12 mouse cellular contexts compared by ENCODE assay signal in the genomic region with DNA sequence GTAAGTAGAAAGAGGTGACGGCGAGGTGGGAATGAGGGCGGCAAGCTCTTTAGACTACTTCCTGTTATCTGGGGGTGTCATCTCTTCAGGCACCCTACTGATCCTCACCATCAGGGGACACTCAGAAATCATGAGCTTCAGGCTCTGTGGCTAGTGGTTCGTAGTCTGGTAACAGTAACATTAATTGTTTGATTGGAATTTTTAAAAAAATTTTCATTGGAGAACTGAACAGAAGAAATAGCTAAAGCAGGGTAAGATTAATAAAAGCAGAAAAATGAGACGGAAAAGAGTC. TPM values are rescaled to one million over a fixed set of nuclear protein-coding genes. Genes with fewer than 3 reads are reported as not detected.
DNase-seq lines count a peak whose midpoint lies in the region; ATAC-seq and TF ChIP-seq lines count a peak whose summit lies in the region.
"Had no signal": no experiment of that assay in that cellular context is flagged by ENCODE, and none has a peak within 500 bp of the region (broad histone marks: within the 10 kb centered on the region; RNA-seq: fewer than 3 reads in every experiment).

No protein-coding gene starts in this region.

- no peak overlapping the region for H3K9ac ChIP-seq in heart, embryonic 12.5 days
- H3K9ac ChIP-seq in MEL (ENCODE audit: control insufficient read depth, low read depth, low read length, poor library complexity, severe bottlenecking) = peak overlapping the region; percentile 48; the same call in 1 of the 2 replicates
- no peak overlapping the region for H3K9ac ChIP-seq in forebrain, embryonic 16.5 days (replicated peaks; ENCODE audit: low read depth, low read length)
- H3K9ac ChIP-seq in midbrain, embryonic 12.5 days (replicated peaks) = no peak overlapping the region
- H3K9ac ChIP-seq: liver, embryonic 15.5 days had no signal

- 34% methylated on average over 5 of the region's 5 CpGs for WGBS in heart, embryonic 12.5 days
- WGBS in forebrain, embryonic 16.5 days = 48% methylated on average over 5 of the region's 5 CpGs
- WGBS in midbrain, embryonic 12.5 days = 45% methylated on average over 5 of the region's 5 CpGs

- no peaks in the 10 kb centered on the region for H3K79me2 ChIP-seq in MEL (ENCODE audit: control insufficient read depth, insufficient read depth, low read length, poor library complexity)

- peaks cover 21% of the 10 kb centered on the region for H3K27me3 ChIP-seq in heart, embryonic 12.5 days (replicated peaks)
- H3K27me3 ChIP-seq in MEL (ENCODE audit: control insufficient read depth in 1 of 2, insufficient read depth in 2 of 2, low read length in 2 of 2) = no peaks in the 10 kb centered on the region
- H3K27me3 ChIP-seq in forebrain, embryonic 16.5 days (replicated peaks; ENCODE audit: control insufficient read depth, insufficient read depth, low read length) = peaks cover 3% of the 10 kb centered on the region; the same call in 1 of the 2 replicates
- peaks cover 11% of the 10 kb centered on the region for H3K27me3 ChIP-seq in midbrain, embryonic 12.5 days

- H3K27ac ChIP-seq in heart, embryonic 12.5 days (ENCODE audit: poor library complexity, severe bottlenecking) = no peak overlapping the region
- no peak overlapping the region for H3K27ac ChIP-seq in MEL (ENCODE audit: control insufficient read depth, low read depth, low read length)
- no peak overlapping the region for H3K27ac ChIP-seq in forebrain, embryonic 16.5 days (ENCODE audit: low read length)
- H3K27ac ChIP-seq in midbrain, embryonic 12.5 days (replicated peaks) = no peak overlapping the region
- H3K27ac ChIP-seq: liver, embryonic 15.5 days had no signal

- ATAC-seq in heart, embryonic 12.5 days (ENCODE audit: insufficient number of reproducible peaks, low FRiP score) = no peak; the same call in 1 of the 2 replicates
- ATAC-seq in forebrain, embryonic 16.5 days = no peak
- ATAC-seq in midbrain, embryonic 12.5 days (ENCODE audit: low FRiP score, low read depth) = no peak

- TF ChIP-seq EP300 in MEL (IDR thresholded peaks at IDR 0.05; ENCODE audit: low read depth in 1 of 2, low read length in 2 of 2) = no peak

- H3K4me3 ChIP-seq in heart, embryonic 12.5 days = peak overlapping the region; percentile 42
- peak overlapping the region in 1 of 2 experiments; percentile 33; a peak in 1 of 4 replicates for H3K4me3 ChIP-seq in MEL (ENCODE audit: control insufficient read depth in 1 of 2, insufficient read depth in 1 of 2, low read depth in 2 of 2, low read length in 2 of 2)
- H3K4me3 ChIP-seq in forebrain, embryonic 16.5 days (replicated peaks; ENCODE audit: low read length) = peak overlapping the region; percentile 42
- H3K4me3 ChIP-seq in midbrain, embryonic 12.5 days = peak overlapping the region; percentile 30; the same call in 1 of the 2 replicates
- H3K4me3 ChIP-seq: liver, embryonic 15.5 days had no signal

- TF ChIP-seq POLR2A in MEL (IDR thresholded peaks at IDR 0.05; ENCODE audit: control insufficient read depth in 1 of 2, insufficient read depth in 1 of 2, low read depth in 1 of 2, low read length in 2 of 2, poor library complexity in 1 of 2) = peak in 1 of 2 experiments; percentile 52; a peak in 1 of 4 replicates

- peak overlapping the region; percentile 69 for H3K4me2 ChIP-seq in heart, embryonic 12.5 days
- H3K4me2 ChIP-seq in forebrain, embryonic 16.5 days (ENCODE audit: low read length) = peak overlapping the region; percentile 55
- peak overlapping the region; percentile 48; the same call in 1 of the 2 replicates for H3K4me2 ChIP-seq in midbrain, embryonic 12.5 days (replicated peaks)

- H3K9me3 ChIP-seq in heart, embryonic 12.5 days (replicated peaks) = no peaks in the 10 kb centered on the region
- H3K9me3 ChIP-seq in MEL (replicated peaks; ENCODE audit: insufficient read depth, low read length) = no peaks in the 10 kb centered on the region
- no peaks in the 10 kb centered on the region for H3K9me3 ChIP-seq in forebrain, embryonic 16.5 days (ENCODE audit: control insufficient read depth, low read length)
- H3K9me3 ChIP-seq in midbrain, embryonic 12.5 days = no peaks in the 10 kb centered on the region
- H3K9me3 ChIP-seq: liver, embryonic 15.5 days had no signal

- peaks cover 11% of the 10 kb centered on the region for H3K4me1 ChIP-seq in heart, embryonic 12.5 days (replicated peaks)
- H3K4me1 ChIP-seq in MEL (ENCODE audit: control insufficient read depth in 1 of 2, insufficient read depth in 2 of 2, low read length in 2 of 2) = no peaks in the 10 kb centered on the region
- H3K4me1 ChIP-seq in forebrain, embryonic 16.5 days (replicated peaks; ENCODE audit: control insufficient read depth, insufficient read depth, low read length) = peaks cover 4% of the 10 kb centered on the region
- H3K4me1 ChIP-seq in midbrain, embryonic 12.5 days = peaks cover 18% of the 10 kb centered on the region
- H3K4me1 ChIP-seq: liver, embryonic 15.5 days had no signal

- no peaks in the 10 kb centered on the region for H3K36me3 ChIP-seq in heart, embryonic 12.5 days
- no peaks in the 10 kb centered on the region for H3K36me3 ChIP-seq in MEL (ENCODE audit: control insufficient read depth in 1 of 2, insufficient read depth in 2 of 2, low read length in 2 of 2)
- H3K36me3 ChIP-seq in forebrain, embryonic 16.5 days (ENCODE audit: control insufficient read depth, insufficient read depth) = no peaks in the 10 kb centered on the region
- H3K36me3 ChIP-seq in midbrain, embryonic 12.5 days = no peaks in the 10 kb centered on the region
- H3K36me3 ChIP-seq: liver, embryonic 15.5 days had no signal

- TF ChIP-seq CTCF in MEL (IDR thresholded peaks at IDR 0.05 in 2 of 3, conservative IDR thresholded peaks at IDR 0.05 in 1 of 3; ENCODE audit: control insufficient read depth in 1 of 3, insufficient read depth in 1 of 3, low read depth in 2 of 3, low read length in 3 of 3, poor library complexity in 1 of 3, severe bottlenecking in 1 of 3) = no peak

- no peak for DNase-seq in heart, adult 8-10 months (ENCODE audit: low spot score)
- peak; percentile 29 for DNase-seq in MEL (ENCODE audit: low read depth, low spot score)
- DNase-seq in ovary, postnatal 36 days (ENCODE audit: low spot score) = no peak
- no peak for DNase-seq in embryo, embryonic 9.5 days (ENCODE audit: extremely low spot score)
- DNase-seq in spleen, postnatal 36 days (ENCODE audit: low spot score in 2 of 2) = no peak
- DNase-seq: kidney, adult 18-20 months had no signal

- no peak for TF ChIP-seq RAD21 in MEL (IDR thresholded peaks at IDR 0.05; ENCODE audit: low read depth, low read length)

TF ChIP-seq in MEL, 35 proteins besides CTCF, POLR2A, EP300 and RAD21:
- TF ChIP-seq RCOR1 (IDR thresholded peaks at IDR 0.05; ENCODE audit: low read depth, low read length) = no peak
- no peak for TF ChIP-seq MYC (IDR thresholded peaks at IDR 0.05; ENCODE audit: low read depth, low read length)
- TF ChIP-seq TAL1 (IDR thresholded peaks at IDR 0.05; ENCODE audit: low read length) = no peak
- no peak for TF ChIP-seq ZNF384 (IDR thresholded peaks at IDR 0.05; ENCODE audit: low read depth, low read length)
- TF ChIP-seq ZC3H11A (IDR thresholded peaks at IDR 0.05; ENCODE audit: low read depth, low read length) = no peak
- peak; percentile 52 for TF ChIP-seq ETS1 (IDR thresholded peaks at IDR 0.05; ENCODE audit: low read depth, low read length)
- no peak for TF ChIP-seq JUND (IDR thresholded peaks at IDR 0.05; ENCODE audit: low read depth, low read length)
- TF ChIP-seq TBP (IDR thresholded peaks at IDR 0.05; ENCODE audit: low read depth, low read length) = peak; percentile 91
- TF ChIP-seq CHD1 (IDR thresholded peaks at IDR 0.05; ENCODE audit: low read depth, low read length) = no peak
- 0 out of 2 replicates have a peak, but pooled peaks have one; percentile 12 for TF ChIP-seq GATA1 (IDR thresholded peaks at IDR 0.05; ENCODE audit: low read depth, low read length)
- no peak for TF ChIP-seq UBTF (IDR thresholded peaks at IDR 0.05; ENCODE audit: borderline replicate concordance, insufficient read depth, low read depth, low read length)
- TF ChIP-seq ZMIZ1 (IDR thresholded peaks at IDR 0.05; ENCODE audit: low read depth, low read length) = peak; percentile 87
- no peak for TF ChIP-seq BHLHE40 (IDR thresholded peaks at IDR 0.05; ENCODE audit: borderline replicate concordance, low read depth, low read length)
- no peak for TF ChIP-seq NELFE (IDR thresholded peaks at IDR 0.05; ENCODE audit: low read depth, low read length)
- no peak for TF ChIP-seq ZKSCAN1 (IDR thresholded peaks at IDR 0.05; ENCODE audit: low read depth, low read length)
- peak; percentile 27; the same call in 1 of the 2 replicates for TF ChIP-seq POLR2AphosphoS2 (IDR thresholded peaks at IDR 0.05; ENCODE audit: low read length)
- no peak for TF ChIP-seq SIN3A (IDR thresholded peaks at IDR 0.05; ENCODE audit: low read length)

RNA-seq across cellular contexts. Expression of a gene that starts 41.8 kb away (rescaled TPM):
- not detected in 2 replicates for polyA plus RNA-seq in heart, embryonic 12.5 days (2016; fragmentation: Nextera tagmentation; extraction: Ambion mirVana)
- not detected for total RNA-seq in heart, adult 8-10 months (2022)
- total RNA-seq in MEL (2012; rRNA removed) = not detected in 2 replicates
- polyA plus RNA-seq in MEL (2012; ENCODE audit: insufficient read depth in 1 of 2, insufficient read length in 2 of 2, low read depth in 1 of 2, low replicate concordance in 2 of 2, missing spikeins in 1 of 2) = under 1 TPM in 1 of 2 experiments, not detected in 1; 0.28 TPM
- polyA plus RNA-seq in forebrain, embryonic 16.5 days (2015; fragmentation: Nextera tagmentation; extraction: Ambion mirVana) = 0.35 TPM in 1 of 2 replicates, not detected in the other
- polyA plus RNA-seq in midbrain, embryonic 12.5 days (2016; fragmentation: Nextera tagmentation; extraction: Ambion mirVana) = 0.11 and 0.38 TPM in 2 replicates
- total RNA-seq: layer of hippocampus, postnatal 14 days; monocyte, adult 5-6 weeks had no signal
- polyA plus RNA-seq: liver, embryonic 15.5 days had no signal
